Mouse (Mus musculus) layer of hippocampus, postnatal 14 days (tissue): Measurements from ENCODE around the gene Arl4a. TPM values are rescaled to one million over a fixed set of nuclear protein-coding genes. Genes with fewer than 3 reads are reported as not detected.

Experiments used
- DNase-seq, 2 experiments: peaks; one replicate each; pipeline ENCODE4 v3.0.0; 2021 to 2022; ENCODE audit warnings: low spot score in 2 of 2, mixed read lengths in 1 of 2
- total RNA-seq, 2 experiments: library from RNA; stranded (reverse); gene quantifications; 2 replicates each; pipeline ENCODE4 v1.2.3; 2021

Gene Arl4a
- total RNA-seq, 2 experiments from 2014 or later: 37.3 to 37.5 TPM

GRCm38 (mm10) chr12:39969500-39969899, 68.3 kb downstream of the Arl4a start:
- DNase-seq: no peak

GRCm38 (mm10) chr12:39968109-39968508, 69.7 kb downstream of the Arl4a start:
- DNase-seq: no peak

- no peak for DNase-seq
Measured at GRCm38 (mm10) chr12:39959166-39959565, 78.7 kb downstream of the Arl4a start.

GRCm38 (mm10) chr12:39957931-39958671, 79.7 kb downstream of the Arl4a start:
- DNase-seq: peak; percentile 71 to 91

GRCm38 (mm10) chr12:39956396-39956795, 81.4 kb downstream of the Arl4a start:
- peak; percentile 69 to 88 for DNase-seq

Other genes with a start within 250 kb of the Arl4a start
- gene Scin, start 96.2 kb upstream of the Arl4a start, total RNA-seq: 1 to 10 TPM; 1.3 to 1.4 TPM
- gene Lsmem1, start 161.5 kb upstream of the Arl4a start, total RNA-seq: under 1 TPM; 0.25 to 0.86 TPM
- 10 to 100 TPM; 85.2 to 96.9 TPM for gene Ifrd1, start 210.5 kb upstream of the Arl4a start, total RNA-seq